Mouse (Mus musculus): Measurements from ENCODE around the gene Negr1.

DNA sequence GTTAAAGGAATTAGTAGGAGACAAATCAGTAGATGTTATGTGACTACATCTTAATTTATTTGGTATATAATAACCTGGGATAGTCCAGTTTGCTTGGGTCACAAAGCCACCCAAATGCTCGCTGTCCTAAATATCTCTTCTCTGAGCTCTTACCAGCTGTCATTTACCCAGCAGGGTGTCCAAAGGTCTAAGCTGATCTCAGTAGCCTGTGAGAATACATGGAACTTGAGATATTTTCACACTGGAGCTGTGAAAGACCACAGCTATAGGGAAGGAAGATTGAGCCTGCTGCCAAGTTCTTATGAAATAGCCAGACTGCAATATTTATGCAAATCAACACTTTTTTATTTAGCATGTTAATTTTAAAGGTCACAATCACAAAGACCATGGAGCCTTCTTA is 141.6 kb downstream of the Negr1 start:
- TF ChIP-seq CTCF (IDR thresholded peaks at IDR 0.05; ENCODE audit: control insufficient read depth, insufficient read depth, insufficient read length) (no peak), MYOD1 (IDR thresholded peaks at IDR 0.05; ENCODE audit: control insufficient read depth, insufficient read length, low read depth) (no peak), CEBPB (IDR thresholded peaks at IDR 0.05; ENCODE audit: low read depth) (no peak)
